Mouse (Mus musculus) intestine, embryonic 16.5 days (tissue): ENCODE results near the gene Stub1. TPM values are rescaled to one million over a fixed set of nuclear protein-coding genes. Genes with fewer than 3 reads are reported as not detected.

Source experiments
- microRNA-seq: library from miRNA; unstranded; fragments of <30 nt; microRNA quantifications from one replicate; pipeline ENCODE4, GENCODE M21; 2016
- polyA plus RNA-seq: library from polyadenylated mRNA; unstranded; fragments of >200 nt; fragmentation: Nextera tagmentation; extraction: Ambion mirVana; gene quantifications from 2 replicates; pipeline ENCODE4 v1.2.1, GENCODE M21; 2015

Gene Stub1
- polyA plus RNA-seq, 1 experiment from 2014 or later = 321 TPM

Small RNAs within 50 kb of the gene (microRNA-seq; reads per million reads assigned to microRNA genes)
- gene Mir3082 (not detected), gene Mir6966 (not detected)

Other genes with a start within 250 kb of the Stub1 start
- gene Gng13, start 116.2 kb downstream of the Stub1 start, polyA plus RNA-seq = 1.9 TPM in 2 replicates
- 20.6 and 22.7 TPM in 2 replicates for gene Chtf18, start 106.0 kb downstream of the Stub1 start, polyA plus RNA-seq
- 15.8 and 19.4 TPM in 2 replicates for gene Rpusd1, start 105.7 kb downstream of the Stub1 start, polyA plus RNA-seq
- gene Mslnl, start 97.4 kb downstream of the Stub1 start, polyA plus RNA-seq = 0.05 TPM in 2 replicates
- 27.7 and 33.3 TPM in 2 replicates for gene Msln, start 79.0 kb downstream of the Stub1 start, polyA plus RNA-seq
- 33.6 and 34.6 TPM in 2 replicates for gene Narfl, start 59.6 kb downstream of the Stub1 start, polyA plus RNA-seq
- 36.8 and 41.1 TPM in 2 replicates for gene Haghl, start 47.7 kb downstream of the Stub1 start, polyA plus RNA-seq
- 0.16 and 0.27 TPM in 2 replicates for gene Ccdc78, start 46.8 kb downstream of the Stub1 start, polyA plus RNA-seq
- gene Fam173a, start 40.5 kb downstream of the Stub1 start, polyA plus RNA-seq = 111 and 112 TPM in 2 replicates
- gene AC134908.4, start 37.7 kb downstream of the Stub1 start, polyA plus RNA-seq = not detected in 2 replicates
- gene Metrn, start 36.3 kb downstream of the Stub1 start, polyA plus RNA-seq = 34.6 and 37.0 TPM in 2 replicates
- 2.2 and 2.4 TPM in 2 replicates for gene Fbxl16, start 24.3 kb downstream of the Stub1 start, polyA plus RNA-seq
- 23.4 and 25.5 TPM in 2 replicates for gene Wdr24, start 9.8 kb downstream of the Stub1 start, polyA plus RNA-seq
- gene Jmjd8, start 4.5 kb downstream of the Stub1 start, polyA plus RNA-seq = 50.1 and 50.9 TPM in 2 replicates
- 1.6 and 2.0 TPM in 2 replicates for gene Rhbdl1, start 3.9 kb upstream of the Stub1 start, polyA plus RNA-seq
- gene Gm20683, start 8.4 kb upstream of the Stub1 start, polyA plus RNA-seq = 1.4 and 2.3 TPM in 2 replicates
- 21.5 and 23.2 TPM in 2 replicates for gene Rhot2, start 11.4 kb upstream of the Stub1 start, polyA plus RNA-seq
- 11.3 and 11.9 TPM in 2 replicates for gene Wdr90, start 28.1 kb upstream of the Stub1 start, polyA plus RNA-seq
- 79.5 and 89.3 TPM in 2 replicates for gene Mcrip2, start 35.4 kb upstream of the Stub1 start, polyA plus RNA-seq
- gene Mettl26, start 41.7 kb upstream of the Stub1 start, polyA plus RNA-seq = 61.0 and 66.9 TPM in 2 replicates
- gene Wfikkn1, start 47.5 kb upstream of the Stub1 start, polyA plus RNA-seq = 0.16 and 0.55 TPM in 2 replicates
- gene Rab40c, start 86.3 kb upstream of the Stub1 start, polyA plus RNA-seq = 23.2 and 24.3 TPM in 2 replicates
- 57.8 and 59.7 TPM in 2 replicates for gene Pigq, start 111.5 kb upstream of the Stub1 start, polyA plus RNA-seq
- gene Nhlrc4, start 111.6 kb upstream of the Stub1 start, polyA plus RNA-seq = 0.73 TPM in 1 of 2 replicates, not detected in the other
- 0.21 and 0.22 TPM in 2 replicates for gene A930017K11Rik, start 119.2 kb upstream of the Stub1 start, polyA plus RNA-seq
- 22.3 and 24.5 TPM in 2 replicates for gene Capn15, start 152.4 kb upstream of the Stub1 start, polyA plus RNA-seq
- gene Rab11fip3, start 236.2 kb upstream of the Stub1 start, polyA plus RNA-seq = 13.0 and 18.0 TPM in 2 replicates